Mouse (Mus musculus) heart, postnatal 4 days (tissue): ENCODE data around the gene Ccdc73. TPM values are rescaled to one million over a fixed set of nuclear protein-coding genes. Genes with fewer than 3 reads are reported as not detected.
A peak's percentile ranks its signal among the peaks of the same experiment; 100 is the strongest.

Source experiments
- DNase-seq: peaks from one replicate; pipeline ENCODE4 v3.0.0; 2021
- total RNA-seq, 2 experiments: library from RNA; stranded (reverse); gene quantifications; 2 replicates each; pipeline ENCODE4 v1.2.3; 2021

The Ccdc73 gene
- total RNA-seq, 2 experiments from 2014 or later = 3.7 to 3.8 TPM

- peak; percentile 20 for DNase-seq
Measured at GRCm38 (mm10) chr2:105028806-105029205, 161.2 kb downstream of the Ccdc73 start.

GRCm38 (mm10) chr2:105030505-105030904 is 162.9 kb downstream of the Ccdc73 start:
- DNase-seq = no peak

GRCm38 (mm10) chr2:105034084-105034483 is 166.5 kb downstream of the Ccdc73 start:
- DNase-seq = no peak

GRCm38 (mm10) chr2:105035985-105036384 is 168.4 kb downstream of the Ccdc73 start:
- no peak for DNase-seq

- DNase-seq = no peak
Measured at GRCm38 (mm10) chr2:105036401-105037070, 168.9 kb downstream of the Ccdc73 start.

GRCm38 (mm10) chr2:105037956-105038569 is 170.5 kb downstream of the Ccdc73 start:
- DNase-seq = no peak

- no peak for DNase-seq
Measured at GRCm38 (mm10) chr2:105038879-105039278, 171.3 kb downstream of the Ccdc73 start.

GRCm38 (mm10) chr2:105040859-105041258 is 173.3 kb downstream of the Ccdc73 start:
- no peak for DNase-seq

- DNase-seq = no peak
Measured at GRCm38 (mm10) chr2:105043152-105043551, 175.5 kb downstream of the Ccdc73 start.

GRCm38 (mm10) chr2:105048301-105048700 is 180.7 kb downstream of the Ccdc73 start:
- DNase-seq = no peak

- no peak for DNase-seq
Measured at GRCm38 (mm10) chr2:105055529-105055928, 187.9 kb downstream of the Ccdc73 start.

GRCm38 (mm10) chr2:105058577-105059116 is 191.0 kb downstream of the Ccdc73 start:
- DNase-seq = no peak

- DNase-seq = no peak
Measured at GRCm38 (mm10) chr2:105062741-105063372, 195.3 kb downstream of the Ccdc73 start.

Other genes starting within 250 kb of the Ccdc73 start
- gene Tcp11l1, start 155.6 kb upstream of the Ccdc73 start, total RNA-seq = 10 to 100 TPM in 1 of 2 experiments, 1 to 10 TPM in 1; 7.3 to 10.3 TPM
- gene Pin1rt1, start 151.4 kb upstream of the Ccdc73 start, total RNA-seq = not detected
- 1 to 10 TPM; 2.7 to 2.8 TPM for gene Depdc7, start 124.9 kb upstream of the Ccdc73 start, total RNA-seq
- 10 to 100 TPM; 30.7 to 30.8 TPM for gene Qser1, start 51.0 kb upstream of the Ccdc73 start, total RNA-seq
- 1 to 10 TPM; 2.8 to 3.3 TPM for gene Prrg4, start 17.9 kb upstream of the Ccdc73 start, total RNA-seq
- gene Eif3m, start 149.3 kb downstream of the Ccdc73 start, total RNA-seq = 100 to 1,000 TPM; 145 to 152 TPM
- not detected for gene Gm11060, start 224.2 kb downstream of the Ccdc73 start, total RNA-seq